Mouse (Mus musculus) urinary bladder, postnatal 14 days (tissue): Measurements from ENCODE around the gene Gucy2d.

ENCODE experiments used
- DNase-seq: peaks from one replicate; pipeline ENCODE4 v3.0.0; 2021; ENCODE audit warnings: low spot score

Gene Gucy2d

DNA sequence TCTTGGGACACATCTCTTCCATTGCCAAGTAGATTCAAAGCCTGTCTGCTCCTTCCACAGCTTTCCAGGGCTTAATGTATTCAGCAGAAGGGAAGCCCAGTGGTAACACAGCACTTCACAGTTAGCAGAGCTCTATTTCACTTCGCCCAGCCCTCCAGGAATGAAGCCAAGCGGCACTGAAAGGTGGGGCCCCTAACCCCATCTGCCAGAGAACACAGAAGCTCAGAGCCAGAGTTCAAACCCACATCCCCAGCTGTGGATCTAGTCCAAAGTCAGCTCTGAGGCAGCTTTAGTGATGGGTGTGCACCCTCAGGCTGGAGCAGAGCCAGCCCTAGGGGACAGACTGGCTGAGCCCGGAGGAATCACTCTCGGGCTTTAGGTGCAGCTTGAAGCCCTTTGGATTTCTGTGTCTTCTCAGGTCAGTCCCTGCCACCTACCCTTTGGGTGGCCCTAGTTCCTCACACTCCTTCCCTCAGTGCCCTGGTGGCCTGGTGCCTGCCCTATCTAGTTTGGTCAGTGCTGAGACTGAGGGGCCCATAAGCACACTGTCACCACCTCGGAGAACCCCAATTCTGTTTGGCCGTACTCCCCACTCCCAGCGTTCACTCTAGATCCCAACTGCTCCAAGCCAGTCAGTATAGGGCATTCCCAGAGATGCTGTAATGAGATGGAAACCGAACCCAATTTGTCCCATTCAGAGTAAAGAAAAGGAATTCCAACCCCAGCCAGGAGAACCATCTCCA is 83.0 kb downstream of the Gucy2d start:
- no peak for DNase-seq

DNA sequence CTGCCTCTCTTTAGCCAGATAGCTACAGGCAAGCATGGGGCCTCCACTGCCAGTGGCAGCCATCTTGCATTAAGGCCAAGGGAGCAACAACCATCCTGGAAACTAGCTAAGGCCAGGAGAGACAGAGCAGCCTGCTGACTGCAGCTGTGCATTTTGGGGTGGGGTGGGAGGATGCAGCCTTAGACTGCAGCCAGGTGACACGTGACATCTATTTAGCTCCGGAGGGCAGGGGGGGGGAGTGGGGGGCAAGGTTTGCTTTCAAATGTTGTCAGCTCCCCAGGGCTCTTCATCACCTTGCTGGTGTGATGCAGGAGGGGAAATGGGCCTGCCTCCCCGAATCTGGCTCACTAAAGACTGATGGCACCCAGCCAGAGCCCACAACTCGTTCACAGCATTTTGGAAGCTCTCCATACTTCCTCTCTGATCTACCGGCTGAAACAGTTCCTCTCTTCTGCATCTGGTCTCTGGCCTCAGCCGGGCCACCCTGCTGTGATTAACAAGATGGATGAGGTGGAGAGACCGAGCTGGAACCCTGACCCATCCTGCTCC is 83.7 kb downstream of the Gucy2d start:
- DNase-seq: no peak

DNA sequence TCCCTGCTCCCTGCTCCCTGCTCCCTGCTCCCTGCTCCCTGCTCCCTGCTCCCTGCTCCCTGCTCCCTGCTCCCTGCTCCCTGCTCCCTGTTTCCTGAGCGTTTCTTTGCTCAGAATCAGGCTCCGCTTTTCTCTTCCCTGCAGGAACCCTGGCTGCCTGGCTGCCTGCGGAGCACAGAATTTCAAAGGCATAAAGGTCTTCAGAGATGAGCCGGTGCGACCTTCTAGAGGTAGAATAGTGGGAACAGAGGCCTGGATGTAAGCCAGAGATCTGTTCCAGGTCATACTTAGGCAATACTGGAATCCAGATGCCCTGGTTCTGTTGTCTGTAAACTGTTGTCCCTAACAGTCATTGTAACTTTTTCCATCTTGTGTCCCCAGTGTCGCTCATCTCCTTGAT is 84.2 kb downstream of the Gucy2d start:
- DNase-seq: no peak

DNA sequence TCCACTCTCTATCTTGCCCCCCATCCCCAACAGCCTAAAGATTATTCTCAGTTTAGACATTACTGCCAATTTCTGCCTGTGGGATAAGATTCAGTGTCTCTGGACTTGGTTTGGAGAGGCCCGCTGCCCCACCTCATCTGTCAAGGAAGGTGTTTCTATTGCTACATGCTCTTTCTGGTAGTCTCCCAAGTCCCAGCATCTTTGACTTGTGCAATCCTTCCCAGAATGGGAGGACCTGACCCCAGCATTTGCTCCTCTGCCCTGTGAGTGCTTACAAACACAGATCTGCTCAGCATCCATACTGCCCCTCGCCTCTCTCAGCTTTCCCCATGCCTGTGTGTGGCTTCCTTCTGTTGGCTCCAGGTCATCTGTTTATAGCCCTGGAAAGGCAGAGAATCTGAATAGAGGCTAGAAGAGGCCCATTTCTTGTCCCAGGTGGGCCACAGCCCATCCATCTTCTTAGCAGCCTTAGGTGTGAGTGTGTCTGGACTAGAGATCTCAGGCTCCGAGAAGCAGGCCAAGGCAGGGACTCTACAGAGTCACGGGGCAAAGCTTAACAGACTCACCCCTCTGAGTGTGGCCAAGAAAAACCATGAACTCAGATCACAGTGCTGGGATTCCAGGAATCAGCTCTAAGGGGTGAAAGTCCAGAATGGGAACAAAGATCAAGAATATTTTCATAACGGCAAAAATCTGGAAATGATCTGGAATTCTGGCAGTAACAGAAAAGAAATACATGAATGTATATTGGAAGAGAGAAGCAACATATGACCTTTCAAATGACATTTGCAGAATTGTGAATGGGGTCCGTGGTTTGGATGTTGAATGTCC is 84.9 kb downstream of the Gucy2d start:
- DNase-seq: no peak
